Mouse (Mus musculus): ENCODE measurements at regions not wholly inside any gene's neighbourhood (a gene's known extent, or its start where the extent isn't known, plus 50 kb on each side); places are given as distances from the start of the nearest gene placed in this dataset.
A peak's percentile ranks its signal among the peaks of the same experiment; 100 is the strongest.

DNA sequence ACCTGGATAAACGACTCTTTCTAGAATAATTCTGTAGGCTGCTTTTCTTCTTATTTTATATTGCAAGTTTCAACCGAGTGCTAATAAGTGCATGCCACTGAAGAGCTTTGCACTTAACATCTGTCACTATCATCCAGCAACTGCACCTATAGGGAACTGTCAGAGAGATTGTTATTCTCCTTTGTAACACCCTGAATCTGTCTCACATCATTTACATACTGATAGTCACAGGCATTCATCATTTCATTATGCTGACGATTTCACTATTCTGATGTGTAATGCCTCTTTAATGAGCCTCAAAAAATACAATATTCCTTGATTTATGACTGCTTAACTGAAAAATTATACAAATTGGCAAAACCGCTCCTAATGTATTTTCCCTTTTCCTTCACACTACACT, 1959.2 kb upstream of the Tenm3 start:
- no peak for DNase-seq (ENCODE audit: low spot score)

- no peak for DNase-seq (ENCODE audit: low spot score)
These were observed 1943.7 kb upstream of the Tenm3 start for GRCm38 (mm10) chr8:50787441-50787840.

DNA sequence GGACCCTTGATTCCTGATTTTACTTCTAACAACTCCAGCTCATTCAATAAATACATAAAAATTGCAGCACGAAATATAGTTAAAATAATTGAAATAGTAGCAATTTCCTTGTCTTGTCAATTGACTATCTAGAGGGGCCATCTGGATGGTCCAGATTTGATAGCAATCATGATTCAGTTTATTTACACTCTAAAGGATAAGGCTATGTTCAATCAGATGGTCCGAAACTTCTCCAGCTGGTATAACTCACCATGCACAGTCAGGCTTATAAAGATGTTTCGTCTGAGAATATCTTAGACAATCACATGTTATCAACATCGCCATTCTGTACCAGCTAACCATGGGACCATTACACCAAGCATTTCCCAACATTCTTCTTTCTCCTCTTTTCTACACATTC, 1926.9 kb upstream of the Tenm3 start:
- peak; percentile 43 for DNase-seq (ENCODE audit: low spot score)

Measured in layer of hippocampus, adult 9-10 months (tissue).